Mouse (Mus musculus) thymus, postnatal 4 days (tissue): ENCODE measurements around the gene Fam162a.
"Not testable (repeated sequence)": the region's sequence is repeated elsewhere in the genome, so short reads cannot be mapped to it uniquely, and the experiment has no call there.

ENCODE experiments used
- DNase-seq: peaks from one replicate; pipeline ENCODE4 v3.0.0; 2021

Fam162a gene

GRCm38 (mm10) chr16:36057933-36058475 lies 13.4 kb downstream of the Fam162a start:
- DNase-seq, result no peak

DNA sequence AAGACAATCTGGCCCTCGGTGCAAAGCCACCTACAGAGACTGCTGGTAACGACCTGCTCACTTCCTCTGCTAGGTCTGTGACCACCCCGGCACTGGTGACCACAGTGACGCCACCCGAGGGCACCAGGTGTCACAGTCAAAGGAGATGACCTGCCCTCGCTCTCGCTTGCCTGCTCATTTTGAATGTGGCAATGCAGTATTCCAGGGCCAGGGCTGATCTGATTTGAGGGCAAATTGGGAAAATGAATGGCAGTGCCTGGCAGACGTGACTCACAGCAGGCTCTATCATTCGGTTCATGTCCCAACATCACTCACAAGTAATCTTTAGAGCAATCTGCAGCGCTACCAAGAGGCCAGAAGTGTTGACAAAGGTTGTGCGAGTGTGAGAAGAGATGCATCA lies 15.0 kb downstream of the Fam162a start:
- no peak for DNase-seq

GRCm38 (mm10) chr16:36054920-36055319 lies 16.5 kb downstream of the Fam162a start:
- no peak for DNase-seq

DNA sequence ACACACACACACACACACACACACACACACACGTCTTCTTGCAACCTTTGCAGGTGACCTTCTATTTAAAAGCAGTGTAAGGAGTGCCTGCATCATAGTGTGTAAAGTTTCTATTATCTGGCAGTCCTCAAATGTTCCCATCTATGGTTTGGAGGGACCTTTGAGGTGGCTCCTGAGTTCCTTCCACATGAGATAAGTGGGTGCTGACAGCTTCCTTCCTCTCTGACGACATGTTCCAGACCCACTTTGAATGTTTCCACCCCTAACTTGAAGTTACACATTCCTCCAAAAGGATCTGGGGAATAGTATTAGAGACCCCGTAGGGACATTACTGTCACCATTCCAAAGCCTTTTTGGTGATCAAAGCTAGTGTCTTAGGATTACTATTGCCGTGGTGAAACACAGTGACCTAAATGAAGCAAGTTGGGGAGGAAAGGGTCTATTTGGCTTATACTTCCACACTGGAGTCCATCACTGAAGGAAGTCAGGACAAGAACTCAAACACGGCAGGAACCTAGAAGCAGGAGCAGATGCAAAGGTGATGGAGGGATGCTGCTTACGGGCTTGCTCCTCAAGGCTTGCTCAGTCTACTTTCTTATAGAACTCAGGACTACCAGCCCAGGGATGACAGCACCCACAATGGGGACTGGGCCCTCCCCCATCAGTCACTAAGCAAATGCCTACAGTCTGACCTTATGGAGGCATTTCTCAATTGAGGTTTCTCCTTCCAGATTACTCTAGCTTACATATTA lies 17.7 kb downstream of the Fam162a start:
- no peak for DNase-seq

DNA sequence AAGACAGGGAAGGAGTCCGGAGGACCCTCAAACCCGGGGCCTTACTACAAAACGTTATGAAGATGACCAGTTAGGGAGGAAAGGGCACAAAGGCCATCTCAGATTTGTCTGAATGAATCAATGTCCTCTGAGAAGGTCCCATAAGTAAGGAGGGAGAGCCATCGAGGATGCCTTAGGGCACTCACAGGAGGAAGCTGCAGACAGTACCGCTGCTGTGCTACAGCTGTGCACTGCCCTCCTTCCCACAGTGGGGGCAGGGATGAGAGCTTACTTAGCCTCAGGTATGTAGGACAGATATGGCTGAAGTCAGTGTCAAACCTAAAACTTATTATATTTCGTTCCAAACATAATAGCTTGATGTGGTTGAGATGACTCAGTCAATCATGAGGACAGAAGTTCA lies 19.9 kb downstream of the Fam162a start:
- DNase-seq, result no peak

GRCm38 (mm10) chr16:36047538-36047937 lies 23.9 kb downstream of the Fam162a start:
- no peak for DNase-seq

DNA sequence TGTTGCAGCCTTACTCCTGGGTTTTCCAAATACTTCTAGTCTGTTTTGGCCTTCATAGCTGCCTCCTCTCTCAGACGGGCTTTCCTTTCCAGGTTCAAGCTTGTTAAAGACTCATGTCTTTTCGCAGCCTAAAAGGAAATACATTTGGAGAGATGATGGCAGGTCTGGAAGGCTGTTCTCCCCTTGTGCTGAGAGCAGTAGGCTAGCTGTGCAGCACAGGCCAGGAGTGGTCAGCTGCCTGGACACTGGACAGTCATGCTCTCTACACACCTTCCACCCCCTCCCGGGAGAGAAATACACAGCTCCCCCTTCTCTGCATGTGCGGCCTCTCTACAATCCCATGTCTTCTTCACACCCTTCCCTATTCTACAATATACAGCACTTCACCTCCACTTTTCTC lies 27.4 kb downstream of the Fam162a start:
- no peak for DNase-seq

- no peak for DNase-seq
Observed at GRCm38 (mm10) chr16:36043073-36043472, 28.3 kb downstream of the Fam162a start.

DNA sequence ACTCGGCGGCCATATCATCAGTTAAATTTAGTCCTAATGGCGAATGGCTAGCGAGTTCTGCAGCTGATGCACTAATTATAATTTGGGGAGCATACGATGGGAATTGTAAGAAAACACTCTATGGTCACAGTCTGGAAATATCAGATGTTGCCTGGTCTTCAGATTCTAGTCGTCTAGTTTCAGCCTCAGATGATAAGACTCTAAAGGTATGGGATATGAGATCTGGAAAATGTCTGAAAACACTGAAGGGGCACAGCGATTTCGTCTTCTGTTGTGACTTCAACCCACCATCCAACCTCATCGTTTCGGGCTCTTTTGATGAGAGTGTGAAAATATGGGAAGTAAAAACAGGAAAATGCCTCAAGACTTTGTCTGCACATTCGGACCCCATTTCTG lies 29.8 kb downstream of the Fam162a start:
- no peak for DNase-seq

DNA sequence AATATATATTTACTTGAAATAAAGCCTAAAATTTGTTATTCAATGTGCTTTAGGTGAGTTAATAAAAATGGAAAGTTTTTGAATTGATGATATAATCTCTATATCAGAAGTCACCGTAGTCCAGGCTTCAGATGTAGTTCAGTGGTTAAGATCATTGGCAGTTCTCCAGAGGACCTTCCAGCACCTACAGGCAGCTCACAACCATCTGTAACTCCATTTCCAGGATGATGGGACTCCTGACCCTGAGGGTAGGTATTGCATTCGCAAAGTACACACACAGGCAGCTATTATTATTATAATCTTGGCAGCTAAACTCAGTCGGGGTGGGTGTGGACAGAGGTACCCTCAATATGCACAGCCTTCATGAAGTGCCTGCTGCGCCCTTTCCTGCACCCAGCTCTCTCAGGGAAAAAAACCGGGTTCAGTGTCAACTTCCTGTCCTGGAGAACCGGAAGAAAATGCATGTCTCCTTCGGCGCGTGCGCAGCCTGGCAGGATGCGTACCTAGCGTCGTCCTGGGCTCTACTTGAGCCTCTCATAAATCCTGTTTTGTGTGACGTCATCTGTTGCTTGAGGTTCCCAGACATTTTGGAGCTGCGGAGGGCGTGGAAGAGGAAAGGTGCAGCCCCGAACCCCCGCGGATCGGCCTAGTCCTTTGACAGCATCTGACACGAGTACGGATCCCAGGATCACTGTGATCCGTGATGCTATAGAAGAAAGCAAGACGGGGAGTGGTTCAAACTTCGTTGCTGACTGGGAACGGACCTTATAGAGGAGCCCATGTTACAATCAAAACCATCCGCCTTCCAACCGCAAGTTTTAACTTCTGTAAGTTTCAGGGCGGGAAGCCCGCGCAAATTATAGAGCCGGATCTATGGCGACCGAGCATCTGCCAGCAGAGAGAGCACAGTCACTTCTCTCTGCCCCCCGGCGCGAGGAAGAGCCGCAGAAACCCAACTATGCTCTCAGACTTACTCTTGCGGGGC lies 30.5 kb downstream of the Fam162a start, which contains the start of gene Wdr5b:
Wdr5b (plus strand) TSS at position 551 of the 985 bp plus-strand sequence.
- DNase-seq, result peak; percentile 88

GRCm38 (mm10) chr16:36028120-36028519 lies 43.3 kb downstream of the Fam162a start:
- DNase-seq, result not testable (repeated sequence)

- DNase-seq, result no peak
Observed at GRCm38 (mm10) chr16:36016335-36016734, 55.1 kb downstream of the Fam162a start.

DNA sequence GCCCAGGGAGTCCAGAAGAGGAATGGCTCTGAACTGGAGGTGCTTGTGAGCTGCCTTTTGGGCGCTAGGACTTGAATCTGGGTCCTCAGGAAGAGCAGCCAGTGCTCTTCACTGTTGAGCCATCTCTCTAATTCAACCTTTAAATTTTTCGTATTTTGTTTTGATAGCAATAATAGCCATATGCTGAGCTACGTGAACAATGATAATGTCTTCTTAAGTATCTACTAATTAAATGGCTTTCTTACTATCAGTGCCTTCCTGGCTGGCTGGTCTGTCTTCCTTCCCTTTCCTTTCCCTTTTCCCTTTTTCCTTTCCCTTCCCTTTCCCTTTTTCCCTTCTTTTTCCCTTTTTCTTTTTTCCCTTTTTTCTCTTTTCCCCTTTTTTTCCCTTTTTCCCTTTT lies 63.0 kb downstream of the Fam162a start:
- DNase-seq, result no peak

- DNase-seq, result not testable (repeated sequence)
Observed at GRCm38 (mm10) chr16:35998852-35999251, 72.5 kb downstream of the Fam162a start.
